Mouse (Mus musculus): ENCODE measurements around the gene Agbl5.
A peak's percentile ranks its signal among the peaks of the same experiment; 100 is the strongest.

Agbl5 gene

GRCm38 (mm10) chr5:30887858-30888336, 597 bp upstream of the Agbl5 start:
- DNase-seq (ENCODE audit: low read depth): peak; percentile 99

- DNase-seq (ENCODE audit: low read depth): no peak
Measured at GRCm38 (mm10) chr5:30889088-30889754, 727 bp downstream of the Agbl5 start.

GRCm38 (mm10) chr5:30890375-30890774, 1.9 kb downstream of the Agbl5 start:
- peak; percentile 38 for DNase-seq (ENCODE audit: low read depth)

DNA sequence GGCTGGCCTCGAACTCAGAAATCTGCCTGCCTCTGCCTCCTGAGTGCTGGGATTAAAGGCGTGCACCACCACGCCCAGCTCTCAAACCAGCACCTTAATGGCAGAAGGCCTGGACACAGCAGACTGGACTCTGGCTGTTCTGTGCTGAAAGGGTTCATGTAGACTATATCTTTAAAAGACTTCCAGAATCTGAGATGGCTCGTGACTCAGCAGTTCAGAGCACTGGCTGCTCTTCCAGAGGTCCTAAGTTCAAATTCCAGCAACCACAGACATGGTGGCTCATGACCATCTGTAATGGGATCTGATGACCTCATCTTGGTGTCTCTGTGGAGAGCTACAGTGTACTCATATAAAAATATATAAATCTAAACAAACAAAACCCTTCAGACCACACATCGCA, 13.4 kb downstream of the Agbl5 start:
- peak; percentile 35 for DNase-seq (ENCODE audit: low read depth)

GRCm38 (mm10) chr5:30907413-30908059, 19.0 kb downstream of the Agbl5 start, which contains the start of gene Ost4:
Gene Ost4 (minus strand): TSS chr5:30907788.
- peak; percentile 96 for DNase-seq (ENCODE audit: low read depth)

- DNase-seq (ENCODE audit: low read depth): no peak
Measured at GRCm38 (mm10) chr5:30908426-30909299, 20.2 kb downstream of the Agbl5 start.

- DNase-seq (ENCODE audit: low read depth): no peak
Measured at GRCm38 (mm10) chr5:30909300-30909659, 20.8 kb downstream of the Agbl5 start.

DNA sequence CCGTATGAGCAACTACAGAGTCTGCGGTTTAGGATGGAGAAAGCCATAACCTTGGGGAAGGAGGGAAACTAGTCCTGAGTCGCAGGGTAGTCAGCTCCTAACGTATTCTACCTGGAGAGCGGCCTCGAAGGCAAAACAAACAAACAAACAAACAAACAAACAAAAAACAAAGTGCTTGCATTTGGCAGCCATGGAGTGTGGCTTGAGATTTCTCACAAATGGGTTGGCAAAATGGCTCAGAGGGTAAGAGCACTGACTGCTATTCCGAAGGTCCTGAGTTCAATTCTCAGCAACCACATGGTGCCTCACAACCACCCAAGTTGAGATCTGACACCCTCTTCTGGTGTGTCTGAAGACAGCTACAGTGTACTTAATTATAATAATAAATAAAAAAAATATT, 21.4 kb downstream of the Agbl5 start:
- DNase-seq (ENCODE audit: low read depth): no peak

- DNase-seq (ENCODE audit: low read depth): peak; percentile 39
Measured at GRCm38 (mm10) chr5:30910481-30910880, 22.0 kb downstream of the Agbl5 start.

GRCm38 (mm10) chr5:30912156-30912555, 23.7 kb downstream of the Agbl5 start:
- no peak for DNase-seq (ENCODE audit: low read depth)

DNA sequence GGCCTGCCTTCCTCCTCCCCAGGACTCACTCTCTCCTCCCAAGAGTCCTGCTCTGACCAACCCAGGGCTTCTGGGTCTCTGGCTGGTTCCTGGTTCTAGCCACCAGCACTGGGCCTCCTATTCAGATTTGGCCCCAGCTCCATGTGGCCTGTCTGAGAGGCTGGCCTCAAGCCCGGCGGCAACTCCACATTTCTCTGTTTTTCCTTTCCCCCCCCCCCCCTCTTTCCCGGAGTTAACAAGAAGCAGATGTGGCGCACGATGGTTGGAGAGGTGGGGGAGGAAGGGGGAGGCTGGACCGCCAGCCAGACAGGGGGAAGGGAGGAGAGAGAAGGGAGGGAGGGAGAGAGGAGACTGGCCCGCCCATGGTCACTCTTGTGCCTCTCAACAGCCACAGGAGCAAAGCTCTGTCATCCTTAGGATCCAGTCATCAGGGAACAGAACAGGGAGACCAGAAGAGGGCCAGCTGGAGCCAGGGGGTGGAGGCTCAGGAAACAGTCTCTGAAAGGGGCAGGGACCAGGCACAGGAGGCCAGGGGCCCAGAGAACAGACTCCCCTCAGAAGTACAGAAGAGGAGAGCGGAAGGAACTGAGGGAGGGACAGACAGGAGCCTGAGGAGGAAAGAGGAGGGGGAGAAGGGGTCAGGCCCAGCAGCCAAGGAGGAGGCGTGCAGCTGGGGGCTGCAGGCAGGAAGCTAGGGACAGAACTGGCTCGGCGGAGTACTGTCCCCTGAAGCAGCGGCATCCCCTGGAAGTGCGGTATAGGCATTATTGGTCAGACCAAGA, 24.8 kb downstream of the Agbl5 start, which contains the start of gene Emilin1:
Emilin1 (plus strand) TSS at position 343 of the 782 bp plus-strand sequence.
- peak; percentile 21 for DNase-seq (ENCODE audit: low read depth)

GRCm38 (mm10) chr5:30914101-30914635, 25.7 kb downstream of the Agbl5 start:
- no peak for DNase-seq (ENCODE audit: low read depth)

GRCm38 (mm10) chr5:30914849-30915248, 26.4 kb downstream of the Agbl5 start:
- no peak for DNase-seq (ENCODE audit: low read depth)

DNA sequence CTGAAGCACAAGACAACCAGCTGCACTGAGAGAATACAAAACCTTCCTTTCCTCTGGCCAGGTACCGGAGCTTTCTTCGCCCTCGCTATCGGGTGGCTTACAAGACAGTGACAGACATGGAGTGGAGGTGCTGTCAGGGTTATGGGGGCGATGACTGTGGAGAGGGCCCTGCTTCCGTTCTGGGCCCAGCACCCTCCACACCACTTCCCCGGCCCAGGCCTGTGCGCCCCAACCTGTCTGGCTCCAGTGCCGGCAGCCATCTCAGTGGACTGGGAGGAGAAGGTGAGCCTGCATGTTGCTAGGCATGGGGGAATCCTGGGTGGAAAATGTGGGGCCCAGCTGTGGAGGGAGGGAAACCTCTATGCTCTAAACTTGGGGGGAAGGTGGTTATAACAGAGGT, 27.0 kb downstream of the Agbl5 start:
- no peak for DNase-seq (ENCODE audit: low read depth)

- DNase-seq (ENCODE audit: low read depth): peak; percentile 97
Measured at GRCm38 (mm10) chr5:30915974-30916433, 27.5 kb downstream of the Agbl5 start.

DNA sequence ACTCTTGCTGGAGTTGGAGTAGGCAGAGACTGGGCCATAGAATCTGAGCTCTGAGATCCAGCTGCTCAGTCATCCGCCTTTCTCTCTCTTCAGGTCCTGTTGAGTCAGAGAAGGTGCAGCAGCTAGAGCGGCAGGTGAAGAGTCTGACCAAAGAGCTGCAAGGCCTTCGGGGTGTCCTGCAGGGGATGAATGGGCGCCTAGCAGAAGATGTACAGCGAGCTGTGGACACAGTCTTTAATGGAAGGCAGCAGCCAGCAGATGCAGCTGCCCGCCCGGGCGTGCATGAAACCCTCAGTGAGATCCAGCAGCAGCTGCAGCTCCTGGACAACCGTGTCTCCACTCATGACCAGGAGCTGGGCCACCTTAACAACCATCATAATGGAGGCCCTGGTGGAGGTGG, 28.3 kb downstream of the Agbl5 start:
- no peak for DNase-seq (ENCODE audit: low read depth)

DNA sequence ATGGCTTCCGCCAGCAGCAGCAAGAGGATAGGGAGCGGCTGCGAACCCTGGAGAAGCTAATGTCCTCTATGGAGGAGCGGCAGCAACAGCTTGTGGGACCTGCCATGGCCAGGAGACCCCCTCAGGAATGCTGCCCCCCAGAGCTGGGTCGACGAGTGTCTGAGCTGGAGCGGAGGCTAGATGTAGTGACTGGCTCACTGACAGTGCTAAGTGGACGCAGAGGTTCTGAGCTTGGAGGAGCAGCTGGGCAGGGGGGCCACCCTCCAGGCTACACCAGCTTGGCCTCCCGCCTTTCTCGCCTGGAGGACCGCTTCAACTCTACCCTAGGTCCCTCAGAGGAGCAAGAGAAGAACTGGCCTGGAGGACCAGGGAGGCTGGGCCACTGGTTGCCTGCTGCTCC, 28.9 kb downstream of the Agbl5 start:
- no peak for DNase-seq (ENCODE audit: low read depth)

DNA sequence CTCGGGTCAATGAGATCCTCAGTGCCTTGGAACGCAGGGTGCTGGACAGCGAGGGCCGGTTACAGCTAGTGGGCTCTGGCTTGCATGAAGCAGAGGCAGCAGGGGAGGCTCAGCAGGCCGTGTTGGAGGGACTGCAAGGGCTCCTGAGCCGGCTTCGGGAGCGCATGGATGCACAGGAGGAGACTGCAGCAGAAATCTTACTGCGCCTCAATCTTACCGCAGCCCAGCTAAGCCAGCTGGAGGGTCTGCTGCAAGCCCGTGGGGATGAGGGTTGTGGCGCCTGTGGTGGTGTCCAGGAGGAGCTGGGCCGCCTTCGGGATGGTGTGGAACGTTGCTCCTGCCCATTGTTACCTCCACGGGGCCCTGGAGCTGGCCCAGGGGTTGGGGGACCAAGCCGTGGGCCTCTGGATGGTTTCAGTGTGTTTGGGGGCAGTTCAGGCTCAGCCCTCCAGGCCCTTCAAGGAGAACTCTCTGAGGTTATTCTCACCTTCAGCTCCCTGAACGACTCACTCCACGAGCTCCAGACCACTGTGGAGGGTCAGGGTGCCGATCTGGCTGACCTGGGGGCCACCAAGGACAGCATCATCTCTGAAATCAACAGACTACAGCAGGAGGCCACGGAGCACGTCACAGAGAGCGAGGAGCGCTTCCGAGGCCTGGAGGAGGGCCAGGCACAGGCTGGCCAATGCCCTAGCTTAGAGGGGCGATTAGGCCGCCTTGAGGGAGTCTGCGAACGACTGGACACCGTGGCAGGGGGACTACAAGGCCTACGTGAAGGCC, 29.6 kb downstream of the Agbl5 start:
- DNase-seq (ENCODE audit: low read depth): no peak

DNA sequence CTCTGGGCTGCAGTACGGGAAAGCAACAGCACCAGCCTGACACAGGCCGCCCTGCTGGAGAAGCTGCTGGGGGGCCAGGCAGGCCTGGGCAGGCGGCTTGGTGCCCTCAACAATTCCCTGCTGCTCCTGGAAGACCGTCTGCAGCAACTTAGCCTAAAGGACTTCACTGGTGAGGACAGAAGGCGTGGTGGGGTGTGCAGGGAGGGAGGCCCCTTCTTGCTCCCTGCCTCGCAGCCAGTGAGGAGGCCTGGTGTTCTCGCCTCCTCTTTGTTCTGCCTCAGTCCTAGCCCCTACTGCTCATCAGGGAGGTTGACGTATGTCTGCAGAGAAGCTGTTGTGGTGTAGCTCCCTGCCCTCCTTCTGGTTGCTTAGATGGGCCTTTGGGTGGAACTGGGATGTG, 30.2 kb downstream of the Agbl5 start:
- no peak for DNase-seq (ENCODE audit: low read depth)

- no peak for DNase-seq (ENCODE audit: low read depth)
Measured at GRCm38 (mm10) chr5:30919831-30920614, 31.5 kb downstream of the Agbl5 start.

Measured in 416B (cell line).